Mouse (Mus musculus) erythroblast, embryonic 14.5 days (primary cell): ENCODE measurements around the gene 1700028J19Rik.
"Not testable (repeated sequence)": the region's sequence is repeated elsewhere in the genome, so short reads cannot be mapped to it uniquely, and the experiment has no call there.

Experiments used
- GATA1 ChIP-seq: IDR thresholded peaks from 2 replicates; pipeline ENCODE4 v1.6.1; 2012; ENCODE audit warnings: low read length, inconsistent platforms, mixed read lengths
- TAL1 ChIP-seq: IDR thresholded peaks from 3 replicates; pipeline ENCODE4 v1.6.1; 2012; ENCODE audit warnings: low read length, inconsistent platforms, mixed read lengths

- not testable (repeated sequence) for TF ChIP-seq GATA1, TAL1
Observed at GRCm38 (mm10) chr7:44193466-44193865, 53.0 kb downstream of the 1700028J19Rik start.
